Mouse (Mus musculus): ENCODE measurements around the gene 5730522E02Rik. TPM values are rescaled to one million over a fixed set of nuclear protein-coding genes. Genes with fewer than 3 reads are reported as not detected.
A peak's percentile ranks its signal among the peaks of the same experiment; 100 is the strongest.

Gene 5730522E02Rik
- polyA plus RNA-seq, 1 experiment from 2014 or later, result 1.9 TPM

- H3K4me2 ChIP-seq (ENCODE audit: low read length), result no peak overlapping the region
- no peaks in the 10 kb centered on the region for H3K36me3 ChIP-seq (ENCODE audit: control insufficient read depth, insufficient read depth, low read length)
- H3K4me1 ChIP-seq (replicated peaks; ENCODE audit: control insufficient read depth, insufficient read depth, low read length), result no peaks in the 10 kb centered on the region
- H3K4me3 ChIP-seq (ENCODE audit: low read depth, low read length), result no peak overlapping the region
- no peak overlapping the region for H3K27ac ChIP-seq (ENCODE audit: low read depth)
- no peak overlapping the region for H3K9ac ChIP-seq (ENCODE audit: low read length)
- WGBS, result 53% methylated on average over 4 of the region's 4 CpGs
- DNase-seq (ENCODE audit: low spot score) (no peak), ATAC-seq (replicated peaks; ENCODE audit: low FRiP score, low TSS enrichment, low read depth) (peak; percentile 68)
- no peaks in the 10 kb centered on the region for H3K27me3 ChIP-seq (replicated peaks; ENCODE audit: control insufficient read depth, insufficient read depth, low read length)
- H3K9me3 ChIP-seq (ENCODE audit: control insufficient read depth, low read length), result no peaks in the 10 kb centered on the region
Measured at GRCm38 (mm10) chr11:26200970-26201777, 9.4 kb downstream of the 5730522E02Rik start.

GRCm38 (mm10) chr11:26195468-26195867, 15.1 kb downstream of the 5730522E02Rik start:
- ATAC-seq (replicated peaks; ENCODE audit: low FRiP score, low TSS enrichment, low read depth) (no peak), DNase-seq (ENCODE audit: low spot score) (no peak)
- no peak overlapping the region for H3K9ac ChIP-seq (ENCODE audit: low read length)
- H3K4me1 ChIP-seq (replicated peaks; ENCODE audit: control insufficient read depth, insufficient read depth, low read length), result no peaks in the 10 kb centered on the region
- no peaks in the 10 kb centered on the region for H3K27me3 ChIP-seq (replicated peaks; ENCODE audit: control insufficient read depth, insufficient read depth, low read length)
- no peak overlapping the region for H3K4me3 ChIP-seq (ENCODE audit: low read depth, low read length)
- no peak overlapping the region for H3K27ac ChIP-seq (ENCODE audit: low read depth)
- no peaks in the 10 kb centered on the region for H3K36me3 ChIP-seq (ENCODE audit: control insufficient read depth, insufficient read depth, low read length)
- 76% methylated on average over 3 of the region's 3 CpGs for WGBS
- H3K4me2 ChIP-seq (ENCODE audit: low read length), result no peak overlapping the region
- no peaks in the 10 kb centered on the region for H3K9me3 ChIP-seq (ENCODE audit: control insufficient read depth, low read length)

- WGBS, result 86% methylated on average over 3 of the region's 3 CpGs
- ATAC-seq (replicated peaks; ENCODE audit: low FRiP score, low TSS enrichment, low read depth) (no peak), DNase-seq (ENCODE audit: low spot score) (no peak)
- Histone ChIP-seq H3K4me3 (ENCODE audit: low read depth, low read length) (no peak overlapping the region), H3K36me3 (ENCODE audit: control insufficient read depth, insufficient read depth, low read length) (no peaks in the 10 kb centered on the region), H3K27ac (ENCODE audit: low read depth) (no peak overlapping the region), H3K27me3 (replicated peaks; ENCODE audit: control insufficient read depth, insufficient read depth, low read length) (no peaks in the 10 kb centered on the region), H3K4me2 (ENCODE audit: low read length) (no peak overlapping the region), H3K9ac (ENCODE audit: low read length) (no peak overlapping the region), H3K4me1 (replicated peaks; ENCODE audit: control insufficient read depth, insufficient read depth, low read length) (no peaks in the 10 kb centered on the region), H3K9me3 (ENCODE audit: control insufficient read depth, low read length) (no peaks in the 10 kb centered on the region)
Measured at GRCm38 (mm10) chr11:26187231-26187967, 23.2 kb downstream of the 5730522E02Rik start.

GRCm38 (mm10) chr11:26170572-26170971, 40.0 kb downstream of the 5730522E02Rik start:
- ATAC-seq (replicated peaks; ENCODE audit: low FRiP score, low TSS enrichment, low read depth) (no peak), DNase-seq (ENCODE audit: low spot score) (no peak)
- H3K9me3 ChIP-seq (ENCODE audit: control insufficient read depth, low read length), result no peaks in the 10 kb centered on the region
- no peaks in the 10 kb centered on the region for H3K36me3 ChIP-seq (ENCODE audit: control insufficient read depth, insufficient read depth, low read length)
- no peak overlapping the region for H3K9ac ChIP-seq (ENCODE audit: low read length)
- H3K4me1 ChIP-seq (replicated peaks; ENCODE audit: control insufficient read depth, insufficient read depth, low read length), result no peaks in the 10 kb centered on the region
- H3K4me3 ChIP-seq (ENCODE audit: low read depth, low read length), result no peak overlapping the region
- no peak overlapping the region for H3K4me2 ChIP-seq (ENCODE audit: low read length)
- WGBS, result 93% methylated on average over 2 of the region's 2 CpGs
- no peak overlapping the region for H3K27ac ChIP-seq (ENCODE audit: low read depth)
- H3K27me3 ChIP-seq (replicated peaks; ENCODE audit: control insufficient read depth, insufficient read depth, low read length), result no peaks in the 10 kb centered on the region

- no peaks in the 10 kb centered on the region for H3K9me3 ChIP-seq (ENCODE audit: control insufficient read depth, low read length)
- no peak for DNase-seq (ENCODE audit: low spot score)
- H3K4me2 ChIP-seq (ENCODE audit: low read length), result no peak overlapping the region
- no peak overlapping the region for H3K9ac ChIP-seq (ENCODE audit: low read length)
- H3K4me1 ChIP-seq (replicated peaks; ENCODE audit: control insufficient read depth, insufficient read depth, low read length), result no peaks in the 10 kb centered on the region
- no peak overlapping the region for H3K4me3 ChIP-seq (ENCODE audit: low read depth, low read length)
- H3K27ac ChIP-seq (ENCODE audit: low read depth), result no peak overlapping the region
- ATAC-seq (replicated peaks; ENCODE audit: low FRiP score, low TSS enrichment, low read depth), result no peak
- H3K36me3 ChIP-seq (ENCODE audit: control insufficient read depth, insufficient read depth, low read length), result no peaks in the 10 kb centered on the region
- no peaks in the 10 kb centered on the region for H3K27me3 ChIP-seq (replicated peaks; ENCODE audit: control insufficient read depth, insufficient read depth, low read length)
- WGBS, result 85% methylated on average over 7 of the region's 7 CpGs
Measured at GRCm38 (mm10) chr11:26167609-26167971, 43.0 kb downstream of the 5730522E02Rik start.

GRCm38 (mm10) chr11:26166966-26167608, 43.5 kb downstream of the 5730522E02Rik start:
- WGBS, result 76% methylated on average over 4 of the region's 4 CpGs
- no peaks in the 10 kb centered on the region for H3K4me1 ChIP-seq (replicated peaks; ENCODE audit: control insufficient read depth, insufficient read depth, low read length)
- no peak overlapping the region for H3K4me2 ChIP-seq (ENCODE audit: low read length)
- no peak overlapping the region for H3K4me3 ChIP-seq (ENCODE audit: low read depth, low read length)
- H3K36me3 ChIP-seq (ENCODE audit: control insufficient read depth, insufficient read depth, low read length), result no peaks in the 10 kb centered on the region
- H3K9me3 ChIP-seq (ENCODE audit: control insufficient read depth, low read length), result no peaks in the 10 kb centered on the region
- H3K27me3 ChIP-seq (replicated peaks; ENCODE audit: control insufficient read depth, insufficient read depth, low read length), result no peaks in the 10 kb centered on the region
- DNase-seq (ENCODE audit: low spot score) (no peak), ATAC-seq (replicated peaks; ENCODE audit: low FRiP score, low TSS enrichment, low read depth) (peak; percentile 81)
- no peak overlapping the region for H3K9ac ChIP-seq (ENCODE audit: low read length)
- H3K27ac ChIP-seq (ENCODE audit: low read depth), result no peak overlapping the region

- no peak overlapping the region for H3K4me3 ChIP-seq (ENCODE audit: low read depth, low read length)
- 89% methylated on average over 5 of the region's 5 CpGs for WGBS
- H3K27ac ChIP-seq (ENCODE audit: low read depth), result no peak overlapping the region
- H3K9ac ChIP-seq (ENCODE audit: low read length), result no peak overlapping the region
- no peaks in the 10 kb centered on the region for H3K4me1 ChIP-seq (replicated peaks; ENCODE audit: control insufficient read depth, insufficient read depth, low read length)
- H3K36me3 ChIP-seq (ENCODE audit: control insufficient read depth, insufficient read depth, low read length), result no peaks in the 10 kb centered on the region
- H3K9me3 ChIP-seq (ENCODE audit: control insufficient read depth, low read length), result no peaks in the 10 kb centered on the region
- H3K4me2 ChIP-seq (ENCODE audit: low read length), result no peak overlapping the region
- DNase-seq (ENCODE audit: low spot score) (no peak), ATAC-seq (replicated peaks; ENCODE audit: low FRiP score, low TSS enrichment, low read depth) (no peak)
- no peaks in the 10 kb centered on the region for H3K27me3 ChIP-seq (replicated peaks; ENCODE audit: control insufficient read depth, insufficient read depth, low read length)
Measured at GRCm38 (mm10) chr11:26164651-26165259, 45.8 kb downstream of the 5730522E02Rik start.

- Histone ChIP-seq H3K27me3 (replicated peaks; ENCODE audit: control insufficient read depth, insufficient read depth, low read length) (no peaks in the 10 kb centered on the region), H3K9ac (ENCODE audit: low read length) (no peak overlapping the region), H3K4me1 (replicated peaks; ENCODE audit: control insufficient read depth, insufficient read depth, low read length) (no peaks in the 10 kb centered on the region), H3K36me3 (ENCODE audit: control insufficient read depth, insufficient read depth, low read length) (no peaks in the 10 kb centered on the region), H3K4me3 (ENCODE audit: low read depth, low read length) (no peak overlapping the region), H3K4me2 (ENCODE audit: low read length) (no peak overlapping the region), H3K9me3 (ENCODE audit: control insufficient read depth, low read length) (no peaks in the 10 kb centered on the region), H3K27ac (ENCODE audit: low read depth) (no peak overlapping the region)
- DNase-seq (ENCODE audit: low spot score) (no peak), ATAC-seq (replicated peaks; ENCODE audit: low FRiP score, low TSS enrichment, low read depth) (no peak)
- WGBS, result 63% methylated on average over 5 of the region's 5 CpGs
Measured at GRCm38 (mm10) chr11:26161354-26161753, 49.2 kb downstream of the 5730522E02Rik start.

Data from intestine, embryonic 14.5 days (tissue).